Mouse (Mus musculus) stomach, postnatal 0 days (tissue): ENCODE measurements around the gene Etv3.

Experiments
- CTCF ChIP-seq: IDR thresholded peaks from 2 replicates; pipeline ENCODE4 v1.5.1; 2016; ENCODE audit warnings: antibody characterized with exemption, low read depth, mild to moderate bottlenecking, moderate library complexity
- EP300 ChIP-seq: optimal IDR thresholded peaks from 2 replicates; pipeline ENCODE3; 2016; ENCODE audit warnings: antibody characterized with exemption

DNA sequence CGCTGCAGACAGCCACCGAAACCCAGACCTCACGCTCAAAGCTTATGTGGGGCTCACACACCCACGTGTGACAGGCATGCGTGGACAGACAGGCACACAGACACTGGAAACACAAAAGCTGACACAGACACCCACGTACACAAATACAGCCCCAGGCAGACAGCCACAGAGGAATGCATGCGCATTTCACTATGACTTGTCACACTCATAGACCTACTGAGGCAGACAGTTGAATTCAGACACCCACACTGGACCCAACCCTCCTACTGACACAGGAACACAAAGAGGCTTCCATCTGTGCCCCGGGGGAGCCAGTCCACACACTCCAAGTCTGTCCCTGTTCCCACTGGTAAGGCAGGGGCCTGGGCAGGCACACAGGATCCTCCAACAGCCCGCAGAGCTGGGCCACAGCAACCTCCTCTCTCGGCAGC is 21.1 kb downstream of the Etv3 start:
- TF ChIP-seq CTCF (no peak), EP300 (no peak)
